Mouse (Mus musculus) B cell, adult 62 days (primary cell): ENCODE data around the gene Smc6. TPM values are rescaled to one million over a fixed set of nuclear protein-coding genes. Genes with fewer than 3 reads are reported as not detected.

Source experiments
- total RNA-seq: library from RNA; stranded (reverse); gene quantifications from 4 replicates; pipeline ENCODE4 v1.2.4, GENCODE M21; 2023

Smc6 gene
- total RNA-seq: 168 to 184 TPM (median 171 TPM) in 4 replicates

DNA sequence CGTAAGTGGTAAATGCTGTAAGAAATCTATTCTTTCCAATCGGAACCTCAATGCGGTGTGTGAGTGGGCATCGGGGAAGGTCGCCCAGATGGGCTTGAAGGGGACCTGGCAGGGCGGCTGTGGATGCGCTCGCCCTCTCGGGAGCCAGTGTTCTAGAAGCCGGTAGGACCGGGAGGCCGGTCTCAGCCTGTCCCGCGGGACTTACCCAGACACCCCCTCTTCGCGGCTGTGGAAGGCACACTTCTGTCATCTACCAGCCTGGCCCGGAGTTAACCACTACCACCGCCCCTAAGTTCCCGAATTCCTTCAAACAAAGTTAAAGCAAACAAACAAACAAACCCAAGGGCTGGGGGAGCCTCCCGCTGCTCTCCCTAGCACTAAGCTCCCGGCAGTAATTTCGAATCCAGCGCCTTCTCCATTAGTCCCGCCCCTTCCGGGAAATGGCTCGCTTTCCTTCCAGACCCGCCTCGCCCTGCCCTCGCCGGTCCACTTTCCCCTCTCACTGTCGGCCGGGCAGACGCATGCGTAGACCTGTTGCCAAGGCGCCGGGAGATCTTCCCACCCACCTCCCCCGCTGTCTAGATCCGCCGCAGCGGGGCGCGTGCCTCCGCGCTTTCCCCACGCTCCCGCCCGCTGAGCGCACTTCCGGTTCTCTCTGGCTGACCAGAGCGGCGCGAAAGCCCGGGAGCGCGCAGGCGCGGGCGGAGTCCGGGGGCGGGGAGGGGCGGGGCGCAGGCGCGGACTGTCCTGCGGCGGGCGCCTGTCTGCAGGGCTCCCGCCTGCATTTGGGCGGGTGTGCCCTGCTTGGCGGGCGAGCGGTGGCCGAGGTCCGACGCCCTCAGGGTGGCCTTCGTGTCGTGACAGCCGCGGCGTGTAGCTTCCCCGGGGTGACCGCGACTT is at the start of gene Smc6, which contains the start of gene Gen1:
Smc6 (plus strand) TSS at position 505 of the 900 bp plus-strand sequence.
Gen1 (minus strand) TSS at position 420 of the 900 bp plus-strand sequence.

Other genes with a start within 250 kb of the Smc6 start
- gene Kcns3, start 114.8 kb upstream of the Smc6 start, total RNA-seq: not detected in 4 replicates
- gene Msgn1, start 56.9 kb upstream of the Smc6 start, total RNA-seq: not detected in 4 replicates
- gene Gen1, start 85 bp upstream of the Smc6 start, total RNA-seq: 2.3 to 6.1 TPM (median 5.0 TPM) in 4 replicates
- gene Vsnl1, start 170.7 kb downstream of the Smc6 start, total RNA-seq: not detected in 4 replicates
- gene Rad51ap2, start 190.2 kb downstream of the Smc6 start, total RNA-seq: not detected in 4 replicates